Mouse (Mus musculus) layer of hippocampus, adult 8-10 months (tissue): ENCODE measurements around the gene Gdpd1. TPM values are rescaled to one million over a fixed set of nuclear protein-coding genes. Genes with fewer than 3 reads are reported as not detected.
"Not testable (repeated sequence)": the region's sequence is repeated elsewhere in the genome, so short reads cannot be mapped to it uniquely, and the experiment has no call there.

Source experiments
- DNase-seq, 2 experiments: peaks; one replicate each; pipeline ENCODE4 v3.0.0; 2022; ENCODE audit warnings: low spot score in 2 of 2
- total RNA-seq, 4 experiments: library from RNA; stranded (reverse); gene quantifications; 2 replicates each; pipeline ENCODE4 v1.2.4; 2022

The Gdpd1 gene
- total RNA-seq, 4 experiments from 2014 or later: 39.8 to 54.5 (median 45.0) TPM

- no peak for DNase-seq
These were observed 47.6 kb downstream of the Gdpd1 start for GRCm38 (mm10) chr11:87026096-87026875.

GRCm38 (mm10) chr11:87025351-87025750 lies 48.5 kb downstream of the Gdpd1 start:
- DNase-seq: no peak

- DNase-seq: not testable (repeated sequence)
These were observed 50.6 kb downstream of the Gdpd1 start for GRCm38 (mm10) chr11:87023240-87023639.

GRCm38 (mm10) chr11:87022765-87023164 lies 51.1 kb downstream of the Gdpd1 start:
- no peak for DNase-seq

- DNase-seq: no peak
These were observed 52.3 kb downstream of the Gdpd1 start for GRCm38 (mm10) chr11:87021551-87021950.

- no peak for DNase-seq
These were observed 53.4 kb downstream of the Gdpd1 start for GRCm38 (mm10) chr11:87020449-87020848.

- DNase-seq: no peak
These were observed 54.4 kb downstream of the Gdpd1 start for GRCm38 (mm10) chr11:87019431-87019830.

GRCm38 (mm10) chr11:87018081-87018480 lies 55.8 kb downstream of the Gdpd1 start:
- no peak for DNase-seq

GRCm38 (mm10) chr11:87015691-87016090 lies 58.2 kb downstream of the Gdpd1 start:
- DNase-seq: no peak

GRCm38 (mm10) chr11:87010476-87010875 lies 63.4 kb downstream of the Gdpd1 start:
- DNase-seq: peak in 1 of 2 experiments; percentile 65

GRCm38 (mm10) chr11:87007371-87007770 lies 66.5 kb downstream of the Gdpd1 start:
- DNase-seq: no peak

GRCm38 (mm10) chr11:87004960-87005755 lies 68.7 kb downstream of the Gdpd1 start:
- DNase-seq: no peak

GRCm38 (mm10) chr11:87002078-87002829 lies 71.6 kb downstream of the Gdpd1 start:
- DNase-seq: peak; percentile 61 to 73

GRCm38 (mm10) chr11:87001217-87001616 lies 72.6 kb downstream of the Gdpd1 start:
- DNase-seq: no peak

GRCm38 (mm10) chr11:86996266-86996665 lies 77.6 kb downstream of the Gdpd1 start:
- no peak for DNase-seq

GRCm38 (mm10) chr11:86995625-86996221 lies 78.1 kb downstream of the Gdpd1 start:
- peak; percentile 75 to 76 for DNase-seq

GRCm38 (mm10) chr11:86994791-86995624 lies 78.9 kb downstream of the Gdpd1 start:
- no peak for DNase-seq

GRCm38 (mm10) chr11:86994330-86994729 lies 79.5 kb downstream of the Gdpd1 start:
- no peak for DNase-seq

GRCm38 (mm10) chr11:86993041-86994037 lies 80.5 kb downstream of the Gdpd1 start, which contains the start of gene Ypel2:
Gene Ypel2 (minus strand): TSS chr11:86993707.
- DNase-seq: peak; percentile 96 to 98
